Mouse (Mus musculus) thymus, adult 2 months (tissue): ENCODE results near the gene Dguok.

Experiments used
- CTCF ChIP-seq: fragments of 200-500 bp; IDR thresholded peaks from 2 replicates; pipeline ENCODE4 v1.5.1; 2012; ENCODE audit warnings: mild to moderate bottlenecking, control low read depth, low read length, moderate library complexity, borderline replicate concordance; ENCODE audit not compliant: control insufficient read depth, poor library complexity, insufficient read depth; ENCODE audit errors: extremely low read depth
- POLR2A ChIP-seq: fragments of 200-500 bp; IDR thresholded peaks from 2 replicates; pipeline ENCODE4 v1.6.1; 2012; ENCODE audit warnings: mild to moderate bottlenecking, low read length, control low read depth, moderate library complexity; ENCODE audit not compliant: control insufficient read depth, poor library complexity, insufficient read depth; ENCODE audit errors: extremely low read depth

GRCm38 (mm10) chr6:83436547-83436946, 70.2 kb downstream of the Dguok start:
- TF ChIP-seq CTCF = no peak
- no peak for TF ChIP-seq POLR2A
